Mouse (Mus musculus) forebrain, postnatal 0 days (tissue): ENCODE measurements around the gene Gm45716. TPM values are rescaled to one million over a fixed set of nuclear protein-coding genes. Genes with fewer than 3 reads are reported as not detected.

Experiments
- ATAC-seq: fragments of 200-750 bp; cut with Nextera tagmentation; 2 replicates; pipeline ENCODE4 v1.8.0; 2017; ENCODE audit warnings: mild to moderate bottlenecking, moderate library complexity
- DNase-seq: peaks from one replicate; pipeline ENCODE4 v3.0.0-alpha.2; 2015
- H3K27ac ChIP-seq: fragments of 300-500 bp; sonication (generic); 2 replicates; pipeline ENCODE4 v1.5.1; 2014; ENCODE audit warnings: low read depth, mild to moderate bottlenecking, antibody characterized with exemption, low read length, moderate library complexity, mixed read lengths
- H3K27me3 ChIP-seq: fragments of 300-500 bp; sonication (generic); 2 replicates; pipeline ENCODE4 v1.6.1; 2014; ENCODE audit warnings: mild to moderate bottlenecking, low read length, mixed read lengths; ENCODE audit not compliant: insufficient read depth
- H3K36me3 ChIP-seq: fragments of 300-500 bp; sonication (generic); 2 replicates; pipeline ENCODE4 v1.6.1; 2014; ENCODE audit warnings: mild to moderate bottlenecking, moderate library complexity; ENCODE audit not compliant: insufficient read depth
- H3K4me1 ChIP-seq: fragments of 300-500 bp; sonication (generic); 2 replicates; pipeline ENCODE4 v1.6.1; 2014; ENCODE audit warnings: antibody characterized with exemption; ENCODE audit not compliant: insufficient read depth
- H3K4me2 ChIP-seq: fragments of 300-500 bp; sonication (generic); 2 replicates; pipeline ENCODE4 v1.6.1; 2014; ENCODE audit warnings: low read depth, mild to moderate bottlenecking, moderate library complexity
- H3K4me3 ChIP-seq: fragments of 300-500 bp; sonication (generic); 2 replicates; pipeline ENCODE4 v1.5.1; 2014; ENCODE audit warnings: low read depth, low read length, mixed read lengths
- H3K9ac ChIP-seq: fragments of 300-500 bp; sonication (generic); 2 replicates; pipeline ENCODE4 v1.6.1; 2014; ENCODE audit warnings: mild to moderate bottlenecking
- H3K9me3 ChIP-seq: fragments of 300-500 bp; sonication (generic); 2 replicates; pipeline ENCODE4 v1.6.1; 2016; ENCODE audit warnings: low read length
- CTCF ChIP-seq: sonication (generic); IDR thresholded peaks from 2 replicates; pipeline ENCODE4 v1.5.1; 2016; ENCODE audit warnings: antibody characterized with exemption, control low read depth, low read depth
- WGBS: fragments of 180-500 bp; shearing (Covaris S2); extraction: QIAGEN DNeasy Blood & Tissue Kit; methylation state at CpG from one replicate; pipeline ENCODE4 v1.1.7; 2014; 5-methylcytosine and 5-hydroxymethylcytosine counted together
- polyA plus RNA-seq: library from polyadenylated mRNA; unstranded; fragments of >200 nt; fragmentation: Nextera tagmentation; extraction: Ambion mirVana; gene quantifications from 2 replicates; pipeline ENCODE4 v1.2.1, GENCODE M21; 2015
- total RNA-seq: library from RNA; depleted of rRNA; stranded (reverse); fragments of >200 nt; gene quantifications from 2 replicates; pipeline ENCODE4 v1.2.3, GENCODE M21; 2014

The Gm45716 gene
- total and polyA plus RNA-seq, 2 experiments from 2014 or later, result 12.0 to 24.7 TPM

DNA sequence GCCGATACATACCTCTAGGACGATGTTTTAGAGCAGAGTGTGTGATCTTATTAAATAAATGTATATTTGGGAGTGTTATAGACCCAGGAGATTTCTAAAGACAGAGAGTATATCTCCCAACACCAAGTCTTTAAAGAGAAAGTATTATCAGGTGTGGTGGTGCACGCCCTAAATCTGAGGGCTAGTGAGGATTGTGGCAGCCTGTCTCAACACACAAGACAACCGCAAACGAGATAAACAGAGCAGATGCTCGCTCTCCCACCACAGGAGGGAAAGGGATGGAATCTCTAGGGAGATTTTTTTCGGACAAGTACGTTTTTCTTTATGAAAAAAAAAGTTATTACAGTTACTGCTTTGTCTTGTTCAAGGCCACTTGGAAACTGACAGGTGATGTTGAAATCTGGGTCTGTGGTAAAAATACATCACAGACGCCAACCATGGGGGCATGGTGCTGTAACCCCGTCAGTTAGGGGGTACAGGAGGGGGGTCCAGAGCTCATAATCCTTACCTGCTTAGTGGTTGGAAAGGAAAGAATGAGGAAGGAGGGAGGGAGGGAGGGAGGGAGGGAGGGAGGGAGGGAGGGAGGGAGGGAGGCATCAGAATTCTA lies 70.9 kb downstream of the Gm45716 start:
- Histone ChIP-seq H3K4me3 (no peak overlapping the region), H3K27ac (no peak overlapping the region), H3K9ac (no peak overlapping the region), H3K36me3 (peaks cover 34% of the 10 kb centered on the region), H3K4me1 (no peaks in the 10 kb centered on the region), H3K27me3 (no peaks in the 10 kb centered on the region), H3K4me2 (no peak overlapping the region), H3K9me3 (no peaks in the 10 kb centered on the region)
- WGBS, result 74% methylated on average over 10 of the region's 10 CpGs
- DNase-seq, result no peak
- TF ChIP-seq CTCF, result no peak
- no peak for ATAC-seq

DNA sequence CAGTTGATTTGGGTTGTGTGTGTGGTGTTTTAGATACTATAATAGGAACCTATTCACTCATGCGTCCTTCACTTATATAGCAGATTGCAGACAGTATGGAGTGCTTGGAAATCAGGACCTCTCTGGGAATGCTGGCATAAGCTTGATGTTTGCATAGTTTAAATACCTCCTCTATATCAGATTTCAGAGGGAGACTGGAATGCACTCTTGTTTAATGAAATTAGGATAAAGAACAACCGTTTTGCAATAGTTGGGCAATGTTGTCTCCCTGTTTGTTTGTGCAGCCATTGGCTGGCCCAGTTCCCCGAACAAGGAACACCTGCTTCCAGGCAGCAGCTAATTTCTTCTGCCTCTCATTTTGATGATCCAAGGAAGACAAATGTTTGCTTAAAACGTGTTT lies 71.6 kb downstream of the Gm45716 start:
- Histone ChIP-seq H3K9ac (no peak overlapping the region), H3K36me3 (peaks cover 35% of the 10 kb centered on the region), H3K4me1 (no peaks in the 10 kb centered on the region), H3K4me3 (no peak overlapping the region), H3K27ac (no peak overlapping the region), H3K9me3 (no peaks in the 10 kb centered on the region), H3K27me3 (no peaks in the 10 kb centered on the region), H3K4me2 (no peak overlapping the region)
- TF ChIP-seq CTCF, result no peak
- WGBS, result 28% methylated on average over 4 of the region's 4 CpGs
- DNase-seq (no peak), ATAC-seq (no peak)

DNA sequence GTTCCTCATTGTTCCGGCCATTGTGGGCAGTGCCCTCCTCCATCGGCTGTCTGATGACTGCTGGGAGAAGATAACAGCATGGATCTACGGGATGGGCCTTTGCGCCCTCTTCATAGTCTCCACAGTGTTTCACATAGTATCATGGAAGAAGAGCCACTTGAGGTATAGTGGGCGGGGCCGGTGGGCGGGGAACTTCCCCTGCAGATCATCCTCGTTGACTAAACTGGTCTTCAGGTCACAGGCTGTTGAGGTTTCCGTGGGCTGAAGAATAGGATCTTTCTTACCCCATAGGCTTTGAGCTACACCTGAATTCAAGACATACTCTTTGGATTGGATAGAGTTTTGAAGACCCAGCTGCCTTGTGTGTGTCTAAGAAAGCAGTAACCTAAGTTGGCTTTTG lies 72.3 kb downstream of the Gm45716 start:
- H3K4me2 ChIP-seq, result no peak overlapping the region
- peaks cover 42% of the 10 kb centered on the region for H3K36me3 ChIP-seq
- H3K9ac ChIP-seq, result no peak overlapping the region
- no peaks in the 10 kb centered on the region for H3K4me1 ChIP-seq
- no peak for DNase-seq
- WGBS, result 90% methylated on average over 9 of the region's 9 CpGs
- ATAC-seq, result no peak
- TF ChIP-seq CTCF, result no peak
- H3K27ac ChIP-seq, result no peak overlapping the region
- no peak overlapping the region for H3K4me3 ChIP-seq
- H3K27me3 ChIP-seq, result no peaks in the 10 kb centered on the region
- no peaks in the 10 kb centered on the region for H3K9me3 ChIP-seq

DNA sequence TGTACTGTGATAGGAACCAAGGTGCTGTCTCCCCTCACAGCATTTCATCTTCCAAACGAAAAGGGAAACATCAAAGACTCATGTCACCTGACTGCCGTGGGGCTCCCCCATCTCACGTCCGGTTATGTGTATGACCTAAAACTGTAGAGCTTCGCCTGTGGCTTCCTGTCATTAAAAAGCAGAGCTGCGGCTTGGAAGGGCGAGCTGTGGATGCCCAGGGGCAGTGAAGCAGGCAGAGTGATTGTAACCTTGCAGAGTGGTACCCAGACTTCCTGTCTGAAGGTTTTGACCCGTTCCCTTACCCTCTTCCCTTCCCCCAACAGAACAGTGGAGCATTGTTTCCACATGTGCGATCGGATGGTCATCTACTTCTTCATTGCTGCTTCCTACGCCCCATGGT lies 76.7 kb downstream of the Gm45716 start:
- H3K27ac ChIP-seq, result no peak overlapping the region
- 84% methylated on average over 11 of the region's 11 CpGs for WGBS
- H3K4me3 ChIP-seq, result no peak overlapping the region
- no peak overlapping the region for H3K9ac ChIP-seq
- H3K27me3 ChIP-seq, result no peaks in the 10 kb centered on the region
- peaks cover 50% of the 10 kb centered on the region for H3K36me3 ChIP-seq
- DNase-seq, result no peak
- no peak overlapping the region for H3K4me2 ChIP-seq
- no peak for TF ChIP-seq CTCF
- no peak for ATAC-seq
- no peaks in the 10 kb centered on the region for H3K4me1 ChIP-seq
- H3K9me3 ChIP-seq, result no peaks in the 10 kb centered on the region

DNA sequence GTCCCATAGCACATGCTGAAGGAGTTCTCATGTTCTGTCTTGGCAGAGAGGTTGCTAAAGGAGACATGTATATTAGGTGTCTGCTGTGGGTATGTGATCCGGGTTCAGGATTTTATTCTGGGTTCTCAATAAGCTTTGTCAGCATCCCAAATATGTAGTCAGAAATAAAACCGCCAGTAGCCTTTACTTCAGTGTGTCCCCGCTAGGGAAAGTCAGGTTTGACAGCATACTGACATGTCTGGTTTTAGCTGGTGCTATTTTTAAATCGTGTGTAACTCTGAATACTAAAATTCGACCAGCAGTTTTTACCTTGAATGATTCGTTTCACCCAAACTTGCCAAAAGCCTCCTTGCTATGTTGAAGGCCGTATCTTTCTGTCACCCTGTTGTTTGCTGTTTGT lies 78.1 kb downstream of the Gm45716 start:
- ATAC-seq (no peak), DNase-seq (no peak)
- H3K36me3 ChIP-seq, result peaks cover 45% of the 10 kb centered on the region
- H3K27ac ChIP-seq, result no peak overlapping the region
- H3K9me3 ChIP-seq, result no peaks in the 10 kb centered on the region
- no peak overlapping the region for H3K9ac ChIP-seq
- H3K4me3 ChIP-seq, result no peak overlapping the region
- 87% methylated on average over 7 of the region's 7 CpGs for WGBS
- H3K27me3 ChIP-seq, result no peaks in the 10 kb centered on the region
- H3K4me1 ChIP-seq, result no peaks in the 10 kb centered on the region
- no peak for TF ChIP-seq CTCF
- H3K4me2 ChIP-seq, result no peak overlapping the region

DNA sequence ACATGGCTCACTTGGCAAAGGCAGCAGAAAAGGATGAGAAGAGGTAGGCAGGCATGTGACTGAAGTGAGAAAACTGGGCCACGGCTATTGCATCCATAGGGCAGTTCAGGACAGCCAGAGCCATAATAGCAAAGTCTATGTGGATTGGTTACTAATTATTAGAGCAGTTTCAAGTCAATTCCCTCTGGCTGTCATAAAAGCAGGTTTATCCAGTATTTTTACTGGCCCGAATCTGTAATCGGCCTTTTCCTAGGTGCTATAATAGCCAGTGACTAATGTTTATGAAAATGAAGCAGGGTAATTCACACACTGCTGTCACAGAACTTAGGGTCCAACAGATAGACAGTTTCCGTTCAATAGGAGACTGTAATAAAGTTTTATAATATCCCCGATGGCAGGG lies 81.5 kb downstream of the Gm45716 start:
- Histone ChIP-seq H3K27ac (no peak overlapping the region), H3K9ac (no peak overlapping the region), H3K4me3 (no peak overlapping the region), H3K36me3 (peaks cover 28% of the 10 kb centered on the region), H3K4me2 (0 out of 2 replicates have a peak overlapping the region, but pooled peaks have one; percentile 29), H3K9me3 (no peaks in the 10 kb centered on the region), H3K4me1 (no peaks in the 10 kb centered on the region), H3K27me3 (no peaks in the 10 kb centered on the region)
- no peak for ATAC-seq
- WGBS, result 60% methylated on average over 5 of the region's 5 CpGs
- no peak for TF ChIP-seq CTCF
- DNase-seq, result no peak

DNA sequence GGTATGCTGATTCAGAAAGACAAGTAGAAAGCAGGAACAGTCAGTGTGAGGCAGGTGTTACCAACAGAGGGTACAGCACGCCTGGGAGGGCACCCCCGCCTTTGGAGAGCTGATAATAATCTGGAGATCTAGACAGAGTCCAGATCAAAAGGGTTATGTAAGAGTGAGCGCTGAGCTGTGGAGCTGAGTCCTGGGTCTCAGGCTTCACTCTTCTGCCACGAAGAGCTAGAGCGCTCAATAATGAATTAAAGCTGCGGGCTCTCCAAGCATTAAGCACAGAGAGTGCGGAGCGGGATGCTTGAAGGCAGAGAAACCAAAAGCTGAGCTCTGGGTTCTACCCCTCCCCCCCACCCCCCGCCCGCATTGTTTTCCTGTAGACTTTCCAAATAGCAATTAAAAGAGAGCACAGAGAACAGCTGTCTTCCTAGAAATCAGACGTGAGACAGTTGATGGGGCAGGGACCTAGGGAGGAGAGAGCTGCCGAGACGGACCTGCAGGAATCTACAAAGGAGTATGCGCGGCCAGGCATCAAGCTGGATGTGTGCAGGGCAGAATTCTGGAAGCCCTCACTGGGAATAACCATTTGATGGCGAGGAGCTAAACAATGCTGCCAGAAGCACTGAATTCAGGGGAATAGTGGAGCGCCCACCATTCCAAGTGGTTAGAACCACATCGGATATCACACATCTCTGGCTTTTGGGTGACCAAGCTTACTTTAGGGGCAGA lies 82.1 kb downstream of the Gm45716 start:
- 23% methylated on average over 18 of the region's 18 CpGs for WGBS
- DNase-seq, result peak; percentile 18
- Histone ChIP-seq H3K9me3 (no peaks in the 10 kb centered on the region), H3K9ac (no peak overlapping the region), H3K27ac (no peak overlapping the region), H3K4me1 (no peaks in the 10 kb centered on the region), H3K36me3 (peaks cover 23% of the 10 kb centered on the region), H3K4me2 (peak overlapping the region; percentile 29), H3K27me3 (no peaks in the 10 kb centered on the region), H3K4me3 (no peak overlapping the region)
- no peak for TF ChIP-seq CTCF
- peak; percentile 54 for ATAC-seq
